Mouse (Mus musculus): ENCODE measurements around the gene Bag3. TPM values are rescaled to one million over a fixed set of nuclear protein-coding genes. Genes with fewer than 3 reads are reported as not detected.

Bag3 gene
- total RNA-seq (2014; fragmentation: Nextera tagmentation) = 11.0 and 12.7 TPM in 2 replicates
- 6.5 and 14.2 TPM in 2 replicates for total RNA-seq (2017)

- ATAC-seq (replicated peaks; ENCODE audit: low FRiP score, low TSS enrichment, poor library complexity, severe bottlenecking) = peak; percentile 94
Observed at GRCm38 (mm10) chr7:128523349-128523961, at the start of gene Bag3. Bag3 (plus strand) TSS chr7:128523616.

DNA sequence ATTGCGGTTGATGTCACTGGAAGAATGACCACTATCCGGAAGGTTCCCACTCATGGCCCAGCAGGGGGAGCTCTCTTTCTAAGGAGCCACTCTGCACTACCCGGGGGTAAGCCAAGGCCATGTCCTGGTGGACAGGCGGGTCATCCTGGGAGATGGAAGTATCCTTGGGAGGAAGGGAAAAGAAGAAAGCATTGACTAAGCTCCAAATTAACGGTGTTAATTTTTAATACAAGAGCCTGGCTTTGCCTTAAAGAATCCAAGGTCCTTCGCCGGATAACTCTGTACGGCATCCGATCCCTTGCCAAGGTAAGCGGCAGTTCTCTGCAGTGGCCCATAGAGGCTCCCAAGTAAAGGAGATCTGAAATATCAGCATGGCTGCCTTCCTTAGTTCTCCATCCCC is 49.1 kb upstream of the Bag3 start:
- ATAC-seq (replicated peaks; ENCODE audit: low FRiP score, low TSS enrichment, poor library complexity, severe bottlenecking) = peak; percentile 79

- no peak for ATAC-seq (replicated peaks; ENCODE audit: low FRiP score, low TSS enrichment, poor library complexity, severe bottlenecking)
Observed at GRCm38 (mm10) chr7:128488986-128489385, 34.4 kb upstream of the Bag3 start.

GRCm38 (mm10) chr7:128494546-128494945 is 28.9 kb upstream of the Bag3 start:
- ATAC-seq (replicated peaks; ENCODE audit: low FRiP score, low TSS enrichment, poor library complexity, severe bottlenecking) = no peak

DNA sequence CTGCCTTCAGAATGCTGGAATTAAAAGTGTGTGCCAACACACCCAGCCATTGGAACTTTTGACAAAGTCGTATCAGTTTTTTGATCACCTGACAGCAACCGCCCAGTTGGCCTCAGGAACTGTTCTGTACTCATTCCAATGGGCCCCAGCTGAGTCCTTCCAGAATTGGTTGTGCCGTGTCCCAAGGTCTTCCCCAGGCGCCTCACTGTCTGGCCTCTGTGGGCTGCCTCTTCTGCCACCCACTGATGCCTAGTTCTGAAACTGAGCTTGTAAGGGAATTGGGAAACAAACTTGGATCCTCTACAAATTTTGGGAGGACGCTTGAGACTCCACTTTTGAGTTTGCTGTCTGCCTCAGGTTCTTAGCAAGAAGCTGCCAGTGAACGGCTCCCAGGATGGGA is 23.6 kb upstream of the Bag3 start:
- no peak for ATAC-seq (replicated peaks; ENCODE audit: low FRiP score, low TSS enrichment, poor library complexity, severe bottlenecking)

GRCm38 (mm10) chr7:128504091-128504490 is 19.3 kb upstream of the Bag3 start:
- no peak for ATAC-seq (replicated peaks; ENCODE audit: low FRiP score, low TSS enrichment, poor library complexity, severe bottlenecking)

- no peak for ATAC-seq (replicated peaks; ENCODE audit: low FRiP score, low TSS enrichment, poor library complexity, severe bottlenecking)
Observed at GRCm38 (mm10) chr7:128511936-128512335, 11.5 kb upstream of the Bag3 start.

DNA sequence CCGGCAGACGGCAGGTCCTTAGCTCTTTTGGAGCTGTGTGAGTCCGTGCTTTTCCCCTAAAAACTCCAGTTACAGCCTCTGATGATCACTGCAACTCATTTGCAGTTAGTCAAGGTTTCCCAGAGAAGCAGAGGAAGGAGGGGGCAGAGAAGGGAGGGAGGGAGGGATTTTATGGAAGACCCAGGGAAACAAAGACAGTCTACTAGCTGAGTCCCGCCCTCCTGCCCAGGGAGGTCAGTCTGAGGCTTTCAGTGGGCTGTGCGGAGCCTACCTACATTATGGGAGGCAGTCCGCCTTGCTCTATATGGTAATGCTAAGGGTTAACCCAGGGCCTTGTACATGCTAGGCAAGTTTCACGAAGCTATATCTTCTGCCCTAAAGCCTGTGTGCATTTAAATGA is 9.9 kb upstream of the Bag3 start:
- ATAC-seq (replicated peaks; ENCODE audit: low FRiP score, low TSS enrichment, poor library complexity, severe bottlenecking) = no peak

DNA sequence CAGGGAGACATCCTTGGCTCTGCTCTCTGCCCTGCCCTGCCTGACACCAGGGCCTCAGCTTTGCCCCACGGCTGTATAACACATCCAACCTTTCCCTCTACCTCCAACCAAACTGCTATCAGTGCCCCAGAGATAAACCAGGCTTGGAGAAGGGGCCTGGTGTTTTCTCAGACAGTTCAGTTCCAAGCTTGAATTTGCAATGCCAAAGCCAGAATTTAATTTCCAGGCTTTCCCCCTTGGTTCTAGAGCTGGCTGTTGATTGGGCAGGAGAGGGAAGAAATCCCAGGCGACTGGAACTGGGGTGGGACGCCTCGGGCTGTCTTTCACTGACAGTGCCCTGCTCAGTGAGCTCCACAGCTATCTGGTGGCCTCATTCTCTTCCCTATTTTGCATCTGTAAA is 9.1 kb upstream of the Bag3 start:
- ATAC-seq (replicated peaks; ENCODE audit: low FRiP score, low TSS enrichment, poor library complexity, severe bottlenecking) = no peak

DNA sequence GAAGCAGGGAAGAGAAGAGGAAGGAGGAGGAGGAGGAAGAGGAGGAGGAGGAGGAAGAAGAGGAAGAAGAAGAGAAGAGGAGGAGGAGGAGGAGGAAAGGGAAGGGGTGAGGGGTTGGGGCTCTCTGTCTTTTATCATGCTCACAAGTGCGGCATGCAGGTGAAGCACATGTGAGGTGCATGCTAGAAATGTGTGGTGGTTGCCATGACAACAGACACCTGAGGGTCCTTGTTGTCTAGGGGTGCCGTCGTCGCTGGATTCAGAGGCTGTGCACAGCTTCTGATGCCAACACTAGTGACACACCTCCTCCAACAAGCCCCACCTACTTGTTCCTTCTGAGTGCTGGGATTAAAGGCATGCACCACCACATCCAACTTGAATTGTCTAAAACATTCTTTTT is 7.1 kb upstream of the Bag3 start:
- no peak for ATAC-seq (replicated peaks; ENCODE audit: low FRiP score, low TSS enrichment, poor library complexity, severe bottlenecking)

- ATAC-seq (replicated peaks; ENCODE audit: low FRiP score, low TSS enrichment, poor library complexity, severe bottlenecking) = no peak
Observed at GRCm38 (mm10) chr7:128519316-128520050, 3.9 kb upstream of the Bag3 start.

GRCm38 (mm10) chr7:128523962-128524581 is 656 bp downstream of the Bag3 start:
- ATAC-seq (replicated peaks; ENCODE audit: low FRiP score, low TSS enrichment, poor library complexity, severe bottlenecking) = peak; percentile 53

- no peak for ATAC-seq (replicated peaks; ENCODE audit: low FRiP score, low TSS enrichment, poor library complexity, severe bottlenecking)
Observed at GRCm38 (mm10) chr7:128524641-128525040, 1.2 kb downstream of the Bag3 start.

DNA sequence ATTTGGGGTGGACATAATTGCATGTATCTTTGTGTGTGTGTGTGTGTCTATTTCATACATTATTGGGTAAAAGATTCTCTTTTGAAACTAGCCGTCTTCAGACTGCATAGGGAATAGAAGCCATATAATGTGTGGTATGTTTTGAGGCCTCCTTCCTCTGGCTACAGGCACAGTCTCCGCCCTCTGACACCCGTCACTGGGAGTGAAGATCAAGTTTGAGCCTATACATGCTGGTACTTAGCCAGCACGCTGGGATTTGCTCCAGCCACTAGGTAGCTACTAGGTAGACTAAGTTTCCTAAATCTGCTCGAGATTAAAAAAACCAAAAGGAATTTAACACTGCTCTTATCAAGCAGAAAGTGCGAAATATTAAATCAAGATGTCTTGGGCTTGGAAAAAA is 3.2 kb downstream of the Bag3 start:
- no peak for ATAC-seq (replicated peaks; ENCODE audit: low FRiP score, low TSS enrichment, poor library complexity, severe bottlenecking)

- ATAC-seq (replicated peaks; ENCODE audit: low FRiP score, low TSS enrichment, poor library complexity, severe bottlenecking) = no peak
Observed at GRCm38 (mm10) chr7:128528596-128528995, 5.2 kb downstream of the Bag3 start.

DNA sequence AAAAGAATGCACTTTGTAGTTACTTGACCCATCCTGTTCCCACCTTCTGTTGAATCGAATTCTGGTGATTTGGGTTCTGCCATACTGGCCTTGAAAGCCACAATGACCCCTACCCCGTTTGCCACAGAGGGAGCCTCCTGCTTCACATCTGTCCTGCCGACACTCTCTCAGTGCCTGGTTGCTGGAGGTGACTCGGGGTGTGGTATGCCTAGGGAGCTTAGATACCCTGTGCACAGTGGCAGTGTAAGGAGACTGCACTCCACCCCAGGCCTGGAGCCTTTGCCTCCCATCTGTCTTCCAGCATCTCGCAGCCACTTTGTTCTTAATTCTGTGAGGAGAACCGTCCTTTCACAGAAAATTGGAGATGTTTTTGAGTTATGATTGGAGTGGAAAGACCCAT is 5.7 kb downstream of the Bag3 start:
- ATAC-seq (replicated peaks; ENCODE audit: low FRiP score, low TSS enrichment, poor library complexity, severe bottlenecking) = 0 out of 2 replicates have a peak, but pooled peaks have one; percentile 36

- 0 out of 2 replicates have a peak, but pooled peaks have one; percentile 19 for ATAC-seq (replicated peaks; ENCODE audit: low FRiP score, low TSS enrichment, poor library complexity, severe bottlenecking)
Observed at GRCm38 (mm10) chr7:128529574-128530051, 6.2 kb downstream of the Bag3 start.

GRCm38 (mm10) chr7:128531031-128531430 is 7.6 kb downstream of the Bag3 start:
- ATAC-seq (replicated peaks; ENCODE audit: low FRiP score, low TSS enrichment, poor library complexity, severe bottlenecking) = no peak

DNA sequence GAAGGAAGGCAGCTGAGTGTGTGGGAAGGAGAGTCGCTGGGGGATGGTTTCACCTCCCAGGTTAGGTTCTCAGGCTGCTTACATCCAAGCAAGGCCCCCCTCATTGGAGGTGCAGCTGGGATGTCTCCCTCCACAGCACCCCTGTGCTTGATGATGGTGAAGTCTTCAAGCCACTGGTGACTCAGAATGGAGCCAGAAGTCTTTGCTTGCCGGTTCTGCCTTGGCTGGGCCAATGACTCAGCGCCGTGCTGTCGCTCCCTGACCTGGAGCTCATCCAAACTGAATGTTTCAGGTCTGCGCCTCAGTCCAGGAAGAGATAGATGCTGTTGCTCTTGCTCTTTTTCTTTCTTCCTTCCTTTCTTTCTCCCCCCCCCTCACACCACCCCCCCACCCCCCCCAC is 8.5 kb downstream of the Bag3 start:
- ATAC-seq (replicated peaks; ENCODE audit: low FRiP score, low TSS enrichment, poor library complexity, severe bottlenecking) = peak; percentile 18; the same call in 1 of the 2 replicates

DNA sequence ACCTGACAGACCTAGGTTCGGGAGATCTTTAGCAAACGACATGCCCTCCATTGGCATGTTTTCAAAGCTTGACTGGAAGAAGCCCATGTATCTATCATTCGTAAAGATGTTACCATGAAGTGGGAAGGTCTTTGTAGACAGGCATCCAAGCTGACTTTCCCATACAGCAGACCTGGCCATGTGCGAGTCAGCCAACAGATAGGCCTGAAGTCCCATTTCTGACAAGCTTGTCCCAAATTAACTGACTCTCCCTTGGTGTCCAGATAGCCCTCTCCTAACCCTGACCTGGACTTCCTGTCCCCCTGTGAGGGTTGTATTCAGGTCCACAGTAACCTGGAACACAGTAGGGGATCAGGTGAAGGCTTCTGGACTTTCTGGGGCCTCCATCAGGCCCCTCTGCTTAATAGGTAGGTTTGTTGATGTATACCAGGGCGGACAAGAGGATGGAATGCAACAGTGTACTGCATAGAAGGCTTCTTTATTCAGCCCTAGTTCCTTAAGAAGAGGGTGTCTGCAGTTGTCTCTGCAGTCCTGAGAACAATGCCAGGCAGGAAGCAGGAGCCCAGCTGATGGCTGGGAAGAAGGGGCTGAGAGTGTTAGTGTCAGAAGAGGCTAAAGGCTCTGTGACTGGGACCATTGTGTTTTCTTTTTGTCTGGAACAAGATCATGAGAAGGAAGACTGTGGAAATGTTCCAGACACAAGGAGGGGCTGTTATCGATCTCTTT is 9.2 kb downstream of the Bag3 start:
- ATAC-seq (replicated peaks; ENCODE audit: low FRiP score, low TSS enrichment, poor library complexity, severe bottlenecking) = no peak

Data from megakaryocyte-erythroid progenitor cell, adult 5-6 weeks (primary cell).